Mouse (Mus musculus) myocyte (in vitro differentiated cells): ENCODE data around the gene Stxbp3.

Source experiments
- CEBPB ChIP-seq: IDR thresholded peaks from 2 replicates; pipeline ENCODE4 v1.6.1; 2011; ENCODE audit warnings: mild to moderate bottlenecking, moderate library complexity; ENCODE audit not compliant: poor library complexity, insufficient read depth, severe bottlenecking
- E2F4 ChIP-seq: IDR thresholded peaks from one replicate; pipeline ENCODE4 v1.6.1; 2011; ENCODE audit warnings: mild to moderate bottlenecking, control low read depth, moderate library complexity; ENCODE audit not compliant: insufficient read depth
- MAX ChIP-seq: IDR thresholded peaks from one replicate; pipeline ENCODE4 v1.6.1; 2011; ENCODE audit warnings: low read depth, mild to moderate bottlenecking, control low read depth
- MYOD1 ChIP-seq, 3 experiments: IDR thresholded peaks; one replicate each; pipeline ENCODE4 v1.6.1; 2011; ENCODE audit warnings: control low read depth in 2 of 3, low read depth in 2 of 3, mild to moderate bottlenecking in 2 of 3, moderate library complexity in 1 of 3; ENCODE audit not compliant: insufficient read length in 2 of 3, control insufficient read depth in 1 of 3
- MYOG ChIP-seq, 3 experiments: IDR thresholded peaks; one replicate each; pipeline ENCODE4 v1.6.1; 2011; ENCODE audit warnings: control low read depth in 2 of 3, low read depth in 2 of 3, mild to moderate bottlenecking in 2 of 3; ENCODE audit not compliant: insufficient read length in 2 of 3, control insufficient read depth in 1 of 3, insufficient read depth in 1 of 3
- POLR2A ChIP-seq: IDR thresholded peaks from one replicate; pipeline ENCODE4 v1.6.1; 2011; ENCODE audit warnings: low read depth, mild to moderate bottlenecking, control low read depth, moderate library complexity; ENCODE audit not compliant: insufficient read length
- POLR2AphosphoS2 ChIP-seq: IDR thresholded peaks from one replicate; pipeline ENCODE4 v1.6.1; 2011; ENCODE audit warnings: low read depth, control low read depth; ENCODE audit not compliant: insufficient read length
- REST ChIP-seq: IDR thresholded peaks from one replicate; pipeline ENCODE4 v1.6.1; 2011; ENCODE audit warnings: mild to moderate bottlenecking, control low read depth, moderate library complexity; ENCODE audit not compliant: insufficient read depth, insufficient read length
- SRF ChIP-seq: IDR thresholded peaks from one replicate; pipeline ENCODE4 v1.6.1; 2011; ENCODE audit warnings: low read depth; ENCODE audit not compliant: control insufficient read depth, insufficient read length
- TCF12 ChIP-seq: IDR thresholded peaks from one replicate; pipeline ENCODE4 v1.6.1; 2011; ENCODE audit warnings: mild to moderate bottlenecking, control low read depth; ENCODE audit not compliant: poor library complexity, insufficient read depth, severe bottlenecking
- USF1 ChIP-seq: IDR thresholded peaks from one replicate; pipeline ENCODE4 v1.6.1; 2011; ENCODE audit warnings: low read depth, mild to moderate bottlenecking, control low read depth, moderate library complexity

DNA sequence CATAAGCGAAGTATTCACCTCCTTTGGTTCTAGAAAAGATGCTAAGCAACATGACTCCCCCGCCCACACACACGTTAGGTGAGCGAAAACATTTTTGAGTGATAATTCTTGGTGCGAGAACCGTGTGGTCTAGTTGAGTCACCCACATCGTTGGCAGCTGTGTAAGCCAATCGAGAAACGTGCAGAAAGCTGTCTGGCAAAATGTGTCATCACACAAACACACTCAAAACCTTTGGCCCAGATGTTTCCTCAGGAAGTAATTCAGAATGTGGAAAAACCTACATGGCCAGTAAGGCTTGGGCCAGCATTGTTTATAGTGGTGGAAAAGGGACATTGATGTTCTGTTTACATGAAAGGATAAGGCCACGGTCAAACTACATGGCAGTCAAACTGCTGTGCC, 72.9 kb downstream of the Stxbp3 start:
- TF ChIP-seq TCF12 (no peak), POLR2AphosphoS2 (no peak), USF1 (no peak), MAX (no peak), POLR2A (no peak), SRF (no peak), MYOG (IDR thresholded peaks at IDR 0.05; ENCODE audit: control insufficient read depth in 1 of 3, insufficient read depth in 1 of 3, insufficient read length in 2 of 3, low read depth in 2 of 3) (no peak), MYOD1 (IDR thresholded peaks at IDR 0.05; ENCODE audit: control insufficient read depth in 1 of 3, insufficient read length in 2 of 3, low read depth in 2 of 3) (peak in 2 of 3 experiments; percentile 53 to 82), E2F4 (no peak), CEBPB (0 out of 2 replicates have a peak, but pooled peaks have one; percentile 34), REST (no peak)
